Mouse (Mus musculus) left cerebral cortex, adult 6 months (tissue): ENCODE data around the gene Cuedc1. TPM values are rescaled to one million over a fixed set of nuclear protein-coding genes. Genes with fewer than 3 reads are reported as not detected.

Experiments
- long read RNA-seq, 2 experiments: library from polyadenylated mRNA; unstranded; transcript quantifications; one replicate each; pipeline ENCODE4 v2.0.0; 2019 to 2020
- polyA plus RNA-seq: library from polyadenylated mRNA; unstranded; fragments of <200 nt; fragmentation: Nextera tagmentation; gene quantifications from 2 replicates; pipeline ENCODE4 v1.2.3, GENCODE M21; 2021

Cuedc1 gene
- polyA plus RNA-seq: 4.7 and 11.3 TPM in 2 replicates
- long read RNA-seq, experiment 1, transcript Cuedc1-205 (6 exons, 1,844 nt): minor isoform, 5 of 63 reads
- long read RNA-seq, experiment 1, transcript Cuedc1-201 (11 exons, 3,180 nt): major isoform, 12 of 63 reads
- long read RNA-seq, experiment 1, transcript Cuedc1-202 (4 exons, 805 nt): minor isoform, 5 of 63 reads
- long read RNA-seq, experiment 1, partial matches to known transcripts: 32 of 63 reads
- long read RNA-seq, experiment 1, other reads (novel, unspliced or antisense): 9 of 63 reads
- long read RNA-seq, experiment 2, partial matches to known transcripts: 2 of 7 reads
- long read RNA-seq, experiment 2, other reads (novel, unspliced or antisense): 4 of 7 reads

GRCm38 (mm10) chr11:88098021-88098729 is at the start of gene Cuedc1:
Gene Cuedc1, plus strand, starts transcription at chr11:88098058.

DNA sequence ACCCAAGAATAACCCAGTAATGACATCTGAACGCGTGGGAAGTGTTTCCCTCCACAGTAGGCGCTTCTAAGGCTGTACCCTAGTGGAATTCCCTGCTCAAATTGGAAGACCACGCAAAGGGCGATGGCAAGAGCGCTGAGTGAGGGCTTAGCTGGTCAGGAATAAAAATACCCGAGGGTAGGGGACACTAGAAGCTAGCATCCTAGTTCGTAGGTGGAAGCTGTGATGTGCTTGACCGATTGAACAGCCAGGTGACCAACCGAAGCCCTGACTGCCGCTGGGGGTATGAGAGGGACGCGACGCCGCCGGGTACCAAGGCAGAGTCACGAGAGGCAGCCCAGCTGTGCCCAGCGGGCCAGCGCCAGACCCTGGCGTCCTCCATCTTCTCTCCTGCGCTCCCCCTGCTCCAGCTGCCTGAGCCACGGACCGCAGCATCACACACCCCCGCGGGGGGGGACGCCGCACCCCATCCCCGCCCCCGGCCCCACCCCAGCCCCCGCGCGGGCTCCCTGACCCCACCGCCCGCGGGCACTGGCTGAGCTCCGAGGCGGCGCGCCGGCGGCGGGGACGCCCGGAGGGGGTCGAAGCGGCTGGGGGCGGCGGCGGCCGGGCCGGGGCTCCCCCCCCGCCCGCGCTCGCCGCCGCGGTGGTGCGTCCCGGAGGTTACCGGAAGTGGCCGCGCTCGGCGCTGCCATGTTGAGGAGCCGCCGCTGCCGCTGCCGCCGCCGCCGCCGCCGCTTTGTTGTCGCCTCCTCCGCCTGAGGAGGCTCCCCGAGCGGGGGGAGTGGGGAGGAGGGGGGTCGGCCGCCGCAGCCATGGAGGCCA is 30.1 kb upstream of the Cuedc1 start, which contains the start of gene Vezf1:
Vezf1 (plus strand) TSS at position 694 of the 825 bp plus-strand sequence.

GRCm38 (mm10) chr11:88203712-88204532 is 106.1 kb downstream of the Cuedc1 start, which contains the start of gene Mrps23:
Gene Mrps23, plus strand, starts transcription at chr11:88204388.

Other genes starting within 250 kb of the Cuedc1 start
- 2.2 and 2.5 TPM in 2 replicates for gene Mks1, start 244.8 kb upstream of the Cuedc1 start, polyA plus RNA-seq
- 0.31 and 0.44 TPM in 2 replicates for gene Epx, start 222.5 kb upstream of the Cuedc1 start, polyA plus RNA-seq
- not detected in 2 replicates for gene Olfr462, start 205.8 kb upstream of the Cuedc1 start, polyA plus RNA-seq
- not detected in 2 replicates for gene Olfr463, start 200.7 kb upstream of the Cuedc1 start, polyA plus RNA-seq
- gene Olfr464, start 177.1 kb upstream of the Cuedc1 start, polyA plus RNA-seq: 1.4 and 1.8 TPM in 2 replicates
- gene Dynll2, start 110.5 kb upstream of the Cuedc1 start, polyA plus RNA-seq: 22.0 and 44.2 TPM in 2 replicates
- 9.6 and 97.3 TPM in 2 replicates for gene Srsf1, start 50.7 kb upstream of the Cuedc1 start, polyA plus RNA-seq
- 10.7 and 12.1 TPM in 2 replicates for gene Vezf1, start 29.8 kb upstream of the Cuedc1 start, polyA plus RNA-seq
- gene Mrps23, start 106.3 kb downstream of the Cuedc1 start, polyA plus RNA-seq: 108 and 116 TPM in 2 replicates
- gene Ccdc182, start 196.0 kb downstream of the Cuedc1 start, polyA plus RNA-seq: not detected in 2 replicates